Mouse (Mus musculus) thymus, postnatal 0 days (tissue): ENCODE results near the gene Oaz2. TPM values are rescaled to one million over a fixed set of nuclear protein-coding genes. Genes with fewer than 3 reads are reported as not detected.

ENCODE experiments used
- polyA plus RNA-seq: library from polyadenylated mRNA; unstranded; fragments of >200 nt; fragmentation: Nextera tagmentation; extraction: Ambion mirVana; gene quantifications from 2 replicates; pipeline ENCODE4 v1.2.1, GENCODE M21; 2015

The Oaz2 gene
- polyA plus RNA-seq, 1 experiment from 2014 or later = 113 TPM

Other genes starting within 250 kb of the Oaz2 start
- gene Slc51b, start 245.0 kb upstream of the Oaz2 start, polyA plus RNA-seq = 0.21 TPM in 1 of 2 replicates, not detected in the other
- 19.5 and 23.5 TPM in 2 replicates for gene Mtfmt, start 232.2 kb upstream of the Oaz2 start, polyA plus RNA-seq
- 105 and 115 TPM in 2 replicates for gene Spg21, start 207.1 kb upstream of the Oaz2 start, polyA plus RNA-seq
- gene Ankdd1a, start 147.8 kb upstream of the Oaz2 start, polyA plus RNA-seq = 0.12 TPM in 2 replicates
- gene Plekho2, start 88.0 kb upstream of the Oaz2 start, polyA plus RNA-seq = 12.2 and 14.9 TPM in 2 replicates
- gene Pif1, start 80.8 kb upstream of the Oaz2 start, polyA plus RNA-seq = 14.4 and 17.4 TPM in 2 replicates
- gene Rbpms2, start 38.4 kb upstream of the Oaz2 start, polyA plus RNA-seq = 1.8 and 2.0 TPM in 2 replicates
- gene Zfp609, start 159.6 kb downstream of the Oaz2 start, polyA plus RNA-seq = 1.6 and 2.0 TPM in 2 replicates
- 317 and 358 TPM in 2 replicates for gene Pclaf, start 222.2 kb downstream of the Oaz2 start, polyA plus RNA-seq
- 20.8 and 22.7 TPM in 2 replicates for gene Trip4, start 240.8 kb downstream of the Oaz2 start, polyA plus RNA-seq
- gene Csnk1g1, start 240.9 kb downstream of the Oaz2 start, polyA plus RNA-seq = 10.5 and 14.6 TPM in 2 replicates